Mouse (Mus musculus) kidney, postnatal 0 days (tissue): ENCODE results near the gene Anks1b. TPM values are rescaled to one million over a fixed set of nuclear protein-coding genes. Genes with fewer than 3 reads are reported as not detected.

Source experiments
- ATAC-seq: fragments of 200-750 bp; cut with Nextera tagmentation; replicated peaks from 2 replicates; pipeline ENCODE4 v1.8.0; 2017; ENCODE audit warnings: low read depth, moderate number of reproducible peaks, moderate TSS enrichment, moderate library complexity; ENCODE audit not compliant: low FRiP score
- DNase-seq: peaks from one replicate; pipeline ENCODE4 v3.0.0-alpha.2; 2016; ENCODE audit warnings: low spot score
- H3K27ac ChIP-seq: fragments of 300-500 bp; sonication (generic); 2 replicates; pipeline ENCODE4 v1.5.1; 2014; ENCODE audit warnings: mild to moderate bottlenecking
- H3K27me3 ChIP-seq: fragments of 300-500 bp; sonication (generic); 2 replicates; pipeline ENCODE4 v1.6.1; 2014; ENCODE audit warnings: low read length, mixed read lengths; ENCODE audit not compliant: insufficient read depth
- H3K36me3 ChIP-seq: fragments of 300-500 bp; sonication (generic); 2 replicates; pipeline ENCODE4 v1.6.1; 2014; ENCODE audit warnings: low read length, mixed read lengths; ENCODE audit not compliant: insufficient read depth
- H3K4me1 ChIP-seq: fragments of 300-500 bp; sonication (generic); replicated peaks from 2 replicates; pipeline ENCODE4 v1.6.1; 2014; ENCODE audit warnings: antibody characterized with exemption, low read length, mixed read lengths; ENCODE audit not compliant: insufficient read depth
- H3K4me2 ChIP-seq: fragments of 300-500 bp; sonication (generic); 2 replicates; pipeline ENCODE4 v1.6.1; 2014; ENCODE audit warnings: mild to moderate bottlenecking, low read length, moderate library complexity, mixed read lengths
- H3K4me3 ChIP-seq: fragments of 300-500 bp; sonication (generic); replicated peaks from 2 replicates; pipeline ENCODE4 v1.5.1; 2014; ENCODE audit warnings: low read depth, low read length
- H3K9ac ChIP-seq: fragments of 300-500 bp; sonication (generic); 2 replicates; pipeline ENCODE4 v1.6.1; 2014; ENCODE audit warnings: low read depth, low read length
- H3K9me3 ChIP-seq: fragments of 300-500 bp; sonication (generic); replicated peaks from 2 replicates; pipeline ENCODE4 v1.6.1; 2016; ENCODE audit warnings: low read length, inconsistent platforms, mixed read lengths
- CTCF ChIP-seq: IDR thresholded peaks from 2 replicates; pipeline ENCODE4 v1.5.1; 2016; ENCODE audit warnings: antibody characterized with exemption, low read depth, mild to moderate bottlenecking, moderate library complexity
- WGBS: fragments of 180-500 bp; shearing (Covaris S2); extraction: QIAGEN DNeasy Blood & Tissue Kit; methylation state at CpG from one replicate; pipeline ENCODE4 v1.1.7; 2014; 5-methylcytosine and 5-hydroxymethylcytosine counted together
- polyA plus RNA-seq: library from polyadenylated mRNA; unstranded; fragments of >200 nt; fragmentation: Nextera tagmentation; extraction: Ambion mirVana; gene quantifications from 2 replicates; pipeline ENCODE4 v1.2.1, GENCODE M21; 2015

Gene Anks1b
- polyA plus RNA-seq, 1 experiment from 2014 or later: 3.1 TPM

DNA sequence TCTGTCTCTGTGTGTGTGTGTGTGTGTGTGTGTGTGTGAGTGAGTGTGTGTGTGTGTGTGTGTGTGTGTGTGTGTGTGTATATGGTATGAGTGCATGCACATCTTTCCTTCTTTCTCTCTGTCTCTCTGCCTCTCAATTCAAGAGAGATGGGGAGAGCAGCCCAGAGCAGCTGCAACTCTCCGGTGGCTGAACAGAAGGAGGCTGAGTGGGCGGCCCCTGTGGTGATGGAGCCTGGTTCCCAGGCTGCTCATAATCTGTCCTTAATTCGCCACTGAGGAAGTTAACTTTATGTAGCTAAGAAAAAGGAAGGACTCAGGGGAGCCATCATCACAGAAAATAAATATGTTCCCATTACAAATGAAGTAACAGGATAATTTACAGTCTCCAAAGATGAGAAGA lies 723.3 kb downstream of the Anks1b start:
- no peak overlapping the region for H3K27ac ChIP-seq
- 17% methylated on average over 3 of the region's 3 CpGs for WGBS
- DNase-seq (no peak), ATAC-seq (no peak)
- no peak overlapping the region for H3K9ac ChIP-seq
- no peak for TF ChIP-seq CTCF
- H3K4me1 ChIP-seq: no peaks in the 10 kb centered on the region
- no peaks in the 10 kb centered on the region for H3K27me3 ChIP-seq
- H3K4me2 ChIP-seq: no peak overlapping the region
- H3K36me3 ChIP-seq: no peaks in the 10 kb centered on the region
- no peaks in the 10 kb centered on the region for H3K9me3 ChIP-seq
- H3K4me3 ChIP-seq: no peak overlapping the region

DNA sequence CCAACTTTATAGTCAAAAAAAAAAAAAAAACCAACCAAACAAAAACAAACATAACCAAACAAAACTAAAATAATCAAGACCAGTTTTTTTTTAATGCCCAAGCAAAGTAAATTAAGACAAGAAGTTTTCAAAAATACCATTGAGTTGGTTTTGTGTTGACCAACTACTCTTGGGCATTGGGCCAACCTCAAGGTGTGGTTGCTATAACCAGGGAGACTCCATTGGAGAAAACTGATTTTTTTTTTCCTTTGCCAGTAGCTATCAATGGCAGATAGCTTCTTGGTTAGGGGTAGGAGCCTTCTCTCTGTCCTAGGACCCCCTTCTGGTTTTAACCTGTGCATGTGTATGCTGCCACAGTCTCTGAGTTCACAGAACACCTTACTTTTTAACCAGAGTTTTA lies 725.8 kb downstream of the Anks1b start:
- Histone ChIP-seq H3K4me3 (no peak overlapping the region), H3K27ac (no peak overlapping the region), H3K4me2 (no peak overlapping the region), H3K27me3 (no peaks in the 10 kb centered on the region), H3K36me3 (no peaks in the 10 kb centered on the region), H3K9ac (no peak overlapping the region), H3K9me3 (no peaks in the 10 kb centered on the region), H3K4me1 (no peaks in the 10 kb centered on the region)
- DNase-seq (no peak), ATAC-seq (no peak)
- no peak for TF ChIP-seq CTCF

- H3K27ac ChIP-seq: no peak overlapping the region
- no peak for DNase-seq
- no peak overlapping the region for H3K4me2 ChIP-seq
- H3K4me1 ChIP-seq: no peaks in the 10 kb centered on the region
- WGBS: 78% methylated on average over 14 of the region's 14 CpGs
- ATAC-seq: no peak
- no peak overlapping the region for H3K9ac ChIP-seq
- H3K4me3 ChIP-seq: no peak overlapping the region
- no peaks in the 10 kb centered on the region for H3K9me3 ChIP-seq
- TF ChIP-seq CTCF: no peak
- no peaks in the 10 kb centered on the region for H3K27me3 ChIP-seq
- no peaks in the 10 kb centered on the region for H3K36me3 ChIP-seq
Measured at GRCm38 (mm10) chr10:90599726-90600531, 726.6 kb downstream of the Anks1b start.

- no peak for DNase-seq
Measured at GRCm38 (mm10) chr10:90607586-90607985, 734.3 kb downstream of the Anks1b start.

DNA sequence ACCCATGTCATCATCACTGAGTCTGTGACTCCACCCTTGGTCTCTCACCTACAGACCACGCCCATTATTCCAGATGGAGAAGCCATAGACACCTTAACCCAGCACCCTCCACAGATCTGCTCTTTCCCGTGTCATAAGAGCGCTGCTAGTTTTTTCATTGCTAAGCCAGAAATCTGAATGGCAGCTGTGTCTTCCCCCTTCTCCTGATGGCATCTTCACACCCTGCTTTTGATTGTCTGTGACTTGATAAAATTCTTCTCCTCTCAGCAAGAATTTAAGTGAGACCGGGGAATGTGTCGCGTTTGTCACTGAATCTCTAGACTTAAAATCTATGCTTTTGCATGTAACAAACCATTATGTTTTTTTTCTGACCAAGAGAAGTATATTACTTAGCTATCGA lies 736.1 kb downstream of the Anks1b start:
- no peak for DNase-seq
- 92% methylated on average over 7 of the region's 7 CpGs for WGBS

More at GRCm38 (mm10) chr10:90607586-90607985, 734.3 kb downstream of the Anks1b start:
- Histone ChIP-seq H3K4me3 (no peak overlapping the region), H3K4me1 (no peaks in the 10 kb centered on the region), H3K27me3 (no peaks in the 10 kb centered on the region), H3K4me2 (no peak overlapping the region), H3K9me3 (no peaks in the 10 kb centered on the region), H3K27ac (no peak overlapping the region), H3K36me3 (no peaks in the 10 kb centered on the region), H3K9ac (no peak overlapping the region)
- 74% methylated on average over 3 of the region's 3 CpGs for WGBS
- no peak for TF ChIP-seq CTCF
- ATAC-seq: no peak

DNA sequence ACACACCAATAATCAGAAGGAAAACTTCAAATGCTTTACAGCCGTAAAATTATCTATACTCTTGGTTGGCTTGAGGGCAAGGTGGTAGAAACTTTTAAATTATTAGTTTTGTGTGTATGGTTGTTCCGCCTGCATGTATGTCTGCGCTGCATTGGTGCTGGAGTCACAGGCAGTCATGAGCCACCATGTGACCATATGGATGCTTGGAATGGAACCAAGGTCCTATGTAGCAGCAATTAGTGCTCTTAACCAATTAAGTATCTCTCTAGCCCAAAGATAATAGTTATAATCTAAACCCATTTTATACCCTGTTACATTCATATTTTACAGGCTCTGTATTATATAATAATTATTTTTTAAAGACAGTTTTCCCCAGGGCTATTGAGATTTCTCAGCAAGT lies 739.7 kb downstream of the Anks1b start:
- H3K4me1 ChIP-seq: no peaks in the 10 kb centered on the region
- ATAC-seq (no peak), DNase-seq (no peak)
- H3K4me2 ChIP-seq: no peak overlapping the region
- H3K27me3 ChIP-seq: no peaks in the 10 kb centered on the region
- H3K9ac ChIP-seq: no peak overlapping the region
- no peak overlapping the region for H3K27ac ChIP-seq
- TF ChIP-seq CTCF: no peak
- H3K4me3 ChIP-seq: no peak overlapping the region
- no peaks in the 10 kb centered on the region for H3K36me3 ChIP-seq
- H3K9me3 ChIP-seq: no peaks in the 10 kb centered on the region
- WGBS: 92% methylated on average over 3 of the region's 3 CpGs

More for the DNA sequence above, 736.1 kb downstream of the Anks1b start:
- Histone ChIP-seq H3K4me1 (no peaks in the 10 kb centered on the region), H3K9me3 (no peaks in the 10 kb centered on the region), H3K4me2 (no peak overlapping the region), H3K36me3 (no peaks in the 10 kb centered on the region), H3K27me3 (no peaks in the 10 kb centered on the region), H3K4me3 (no peak overlapping the region), H3K9ac (no peak overlapping the region), H3K27ac (no peak overlapping the region)
- no peak for ATAC-seq
- TF ChIP-seq CTCF: no peak

GRCm38 (mm10) chr10:90615196-90615595 lies 741.9 kb downstream of the Anks1b start:
- Histone ChIP-seq H3K4me2 (no peak overlapping the region), H3K9me3 (no peaks in the 10 kb centered on the region), H3K27ac (no peak overlapping the region), H3K9ac (no peak overlapping the region), H3K4me1 (no peaks in the 10 kb centered on the region), H3K4me3 (no peak overlapping the region), H3K36me3 (no peaks in the 10 kb centered on the region), H3K27me3 (no peaks in the 10 kb centered on the region)
- TF ChIP-seq CTCF: no peak
- ATAC-seq: no peak
- DNase-seq: no peak
- WGBS: 87% methylated on average over 2 of the region's 2 CpGs
